3 mouse cellular contexts compared by ENCODE assay signal in the genomic region with DNA sequence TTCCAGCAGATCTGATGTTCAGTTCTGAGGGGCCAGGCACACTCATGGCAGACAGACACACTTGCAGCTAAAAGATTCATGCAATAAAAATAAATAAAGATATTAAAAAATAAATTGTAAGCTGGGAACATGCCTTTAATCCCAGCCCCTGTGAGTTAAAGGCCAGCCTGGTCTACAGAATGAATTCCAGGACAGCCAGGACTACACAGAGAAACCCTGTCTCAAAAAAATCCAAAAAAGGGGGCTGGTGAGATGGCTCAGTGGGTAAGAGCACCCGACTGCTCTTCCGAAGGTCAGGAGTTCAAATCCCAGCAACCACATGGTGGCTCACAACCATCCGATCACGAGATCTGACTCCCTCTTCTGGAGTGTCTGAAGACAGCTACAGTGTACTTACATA. TPM values are rescaled to one million over a fixed set of nuclear protein-coding genes. Genes with fewer than 3 reads are reported as not detected.
A peak's percentile ranks its signal among the peaks of the same experiment; 100 is the strongest.
DNase-seq lines count a peak whose midpoint lies in the region; TF ChIP-seq lines count a peak whose summit lies in the region.
"Not testable (repeated sequence)": the region's sequence is repeated elsewhere in the genome, so short reads cannot be mapped to it uniquely, and the experiment has no call there.
"Had no signal": no experiment of that assay in that cellular context is flagged by ENCODE, and none has a peak within 500 bp of the region (broad histone marks: within the 10 kb centered on the region; RNA-seq: fewer than 3 reads in every experiment).

No protein-coding gene starts in this region.

- TF ChIP-seq CTCF in CH12.LX (conservative IDR thresholded peaks at IDR 0.05 in 1 of 2, IDR thresholded peaks at IDR 0.05 in 1 of 2; ENCODE audit: low read depth in 2 of 2, low read length in 2 of 2); MEL (IDR thresholded peaks at IDR 0.05 in 2 of 3, conservative IDR thresholded peaks at IDR 0.05 in 1 of 3; ENCODE audit: control insufficient read depth in 1 of 3, insufficient read depth in 1 of 3, low read depth in 2 of 3, low read length in 3 of 3, poor library complexity in 1 of 3, severe bottlenecking in 1 of 3): not testable (repeated sequence)

- not testable (repeated sequence) for DNase-seq in CH12.LX (ENCODE audit: extremely low read depth); MEL (ENCODE audit: low read depth, low spot score)

- TF ChIP-seq POLR2A in CH12.LX (IDR thresholded peaks at IDR 0.05; ENCODE audit: low read depth, low read length); MEL (IDR thresholded peaks at IDR 0.05; ENCODE audit: control insufficient read depth in 1 of 2, insufficient read depth in 1 of 2, low read depth in 1 of 2, low read length in 2 of 2, poor library complexity in 1 of 2): not testable (repeated sequence)

- in situ Hi-C loops in CH12.LX (cut with MboI; ENCODE audit: low pct_ligation_motif_present, low pct_unique_long_range_greater_than_20kb, low sequenced_read_pairs): not testable (repeated sequence)

- peaks cover 0 to 19% of the 10 kb centered on the region in 2 experiments; a peak in 3 of 4 replicates for H3K4me1 ChIP-seq in CH12.LX (ENCODE audit: control insufficient read depth in 1 of 2, insufficient read depth in 2 of 2)
- not testable (repeated sequence) for H3K4me1 ChIP-seq in MEL (ENCODE audit: control insufficient read depth in 1 of 2, insufficient read depth in 2 of 2, low read length in 2 of 2)

- H3K27me3 ChIP-seq in CH12.LX (replicated peaks); MEL (ENCODE audit: control insufficient read depth in 1 of 2, insufficient read depth in 2 of 2, low read length in 2 of 2): not testable (repeated sequence)

- dilution Hi-C loops in CH12.LX (cut with MboI; ENCODE audit: extremely low pct_ligation_motif_present, extremely low pct_unique_long_range_greater_than_20kb, low sequenced_read_pairs): not testable (repeated sequence)

- not testable (repeated sequence) for H3K4me3 ChIP-seq in CH12.LX (replicated peaks in 1 of 3; ENCODE audit: low read depth in 2 of 3, low read length in 2 of 3, poor library complexity in 1 of 3); MEL (ENCODE audit: control insufficient read depth in 1 of 2, insufficient read depth in 1 of 2, low read depth in 2 of 2, low read length in 2 of 2)

- not testable (repeated sequence) for H3K9me3 ChIP-seq in CH12.LX (replicated peaks; ENCODE audit: low read length); MEL (replicated peaks; ENCODE audit: insufficient read depth, low read length)

- TF ChIP-seq EP300 in CH12.LX (IDR thresholded peaks at IDR 0.05; ENCODE audit: low read length); MEL (IDR thresholded peaks at IDR 0.05; ENCODE audit: low read depth in 1 of 2, low read length in 2 of 2): not testable (repeated sequence)

- H3K27ac ChIP-seq in CH12.LX (ENCODE audit: insufficient read depth, low read depth); MEL (ENCODE audit: control insufficient read depth, low read depth, low read length): not testable (repeated sequence)

- not testable (repeated sequence) for TF ChIP-seq RAD21 in CH12.LX (IDR thresholded peaks at IDR 0.05; ENCODE audit: low read depth, low read length); MEL (IDR thresholded peaks at IDR 0.05; ENCODE audit: low read depth, low read length)

- not testable (repeated sequence) for H3K4me2 ChIP-seq in CH12.LX (ENCODE audit: insufficient read depth, low read depth, poor library complexity, severe bottlenecking)

- H3K36me3 ChIP-seq in CH12.LX (replicated peaks in 1 of 2; ENCODE audit: control insufficient read depth in 1 of 2, insufficient read depth in 1 of 2, low read length in 1 of 2); MEL (ENCODE audit: control insufficient read depth in 1 of 2, insufficient read depth in 2 of 2, low read length in 2 of 2): not testable (repeated sequence)

- H3K9ac ChIP-seq in CH12.LX (ENCODE audit: insufficient read depth, low read depth); MEL (ENCODE audit: control insufficient read depth, low read depth, low read length, poor library complexity, severe bottlenecking): not testable (repeated sequence)

- H3K79me2 ChIP-seq in CH12.LX (replicated peaks; ENCODE audit: control insufficient read depth, extremely low read depth, insufficient read depth, poor library complexity, severe bottlenecking); MEL (ENCODE audit: control insufficient read depth, insufficient read depth, low read length, poor library complexity): not testable (repeated sequence)

TF ChIP-seq in CH12.LX, 34 proteins besides CTCF, POLR2A, EP300 and RAD21:
- peak; percentile 50; the same call in 1 of the 2 replicates for TF ChIP-seq TBP (conservative IDR thresholded peaks at IDR 0.05; ENCODE audit: low read depth, low read length)
TF ChIP-seq in CH12.LX: peak in this region for 1; not testable (repeated sequence) for 33.

TF ChIP-seq in MEL, 35 proteins besides CTCF, POLR2A, EP300 and RAD21:
- TF ChIP-seq TBP (IDR thresholded peaks at IDR 0.05; ENCODE audit: low read depth, low read length): peak; percentile 74

RNA-seq across cellular contexts. Expression of a gene that starts 8.2 kb away (rescaled TPM):
- 1.5 and 1.6 TPM in 2 replicates for total RNA-seq in CH12.LX (2012; rRNA removed)
- 0.95 and 1.0 TPM in 2 replicates for total RNA-seq in CH12.LX (2014; rRNA removed)
- polyA plus RNA-seq in CH12.LX (2012; ENCODE audit: insufficient read length, low read depth): 1.6 TPM in 2 replicates
- 2.1 and 2.2 TPM in 2 replicates for total RNA-seq in MEL (2012; rRNA removed)
- polyA plus RNA-seq in MEL (2012; ENCODE audit: insufficient read depth in 1 of 2, insufficient read length in 2 of 2, low read depth in 1 of 2, low replicate concordance in 2 of 2, missing spikeins in 1 of 2): 1 to 10 TPM; 1.9 to 2.7 TPM

RNA-seq across cellular contexts. Expression of a gene that starts 14.1 kb away (rescaled TPM):
- total RNA-seq in CH12.LX (2012; rRNA removed) (0.08 and 0.17 TPM in 2 replicates), CH12.LX (2014; rRNA removed) (not detected in 2 replicates), MEL (2012; rRNA removed) (not detected in 2 replicates)
- polyA plus RNA-seq in CH12.LX (2012; ENCODE audit: insufficient read length, low read depth) (not detected in 2 replicates), MEL (2012; ENCODE audit: insufficient read depth in 1 of 2, insufficient read length in 2 of 2, low read depth in 1 of 2, low replicate concordance in 2 of 2, missing spikeins in 1 of 2) (not detected)
- polyA plus RNA-seq: G1E had no signal
